ENCODE assay signal across 11 mouse cellular contexts in the genomic region with DNA sequence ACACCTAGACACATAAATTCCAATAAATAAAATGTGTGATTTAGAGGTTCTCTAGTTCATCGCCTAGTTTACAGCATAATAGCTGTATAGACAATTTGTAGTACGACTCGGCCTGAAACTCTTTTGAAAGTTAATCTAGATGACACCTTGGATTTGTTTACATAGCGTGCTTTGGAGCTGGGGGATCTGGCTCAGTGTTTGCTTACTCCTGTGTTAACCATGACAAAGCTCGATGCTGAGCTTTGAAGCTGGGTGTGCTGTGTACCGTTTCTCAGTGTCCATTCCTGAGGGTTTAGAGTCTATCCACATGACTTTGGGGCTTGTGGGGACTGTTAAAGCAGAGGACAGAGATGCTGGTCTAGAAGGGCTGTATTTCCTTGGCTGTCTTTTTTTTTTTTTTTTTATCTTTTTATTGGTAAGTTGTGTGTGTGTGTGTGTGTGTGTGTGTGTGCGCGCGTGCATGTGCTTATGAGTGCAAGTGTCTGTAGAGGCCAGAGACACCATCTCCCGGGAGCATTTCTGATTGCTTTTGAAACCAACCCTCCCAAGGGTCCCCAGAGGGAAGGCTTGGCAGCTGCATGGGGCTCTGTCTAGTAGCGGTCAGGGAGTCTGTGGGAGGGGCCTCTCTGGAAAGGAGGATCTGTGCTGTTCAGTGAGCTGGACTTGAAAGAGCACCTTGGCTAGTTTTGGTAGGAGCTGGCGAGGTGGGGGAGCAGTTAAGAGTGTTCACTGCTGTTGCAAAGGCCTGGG. TPM values are rescaled to one million over a fixed set of nuclear protein-coding genes. Genes with fewer than 3 reads are reported as not detected.
DNase-seq lines count a peak whose midpoint lies in the region; ATAC-seq and TF ChIP-seq lines count a peak whose summit lies in the region.
"Had no signal": no experiment of that assay in that cellular context is flagged by ENCODE, and none has a peak within 500 bp of the region (broad histone marks: within the 10 kb centered on the region; RNA-seq: fewer than 3 reads in every experiment).

No protein-coding gene starts in this region.

- in situ Hi-C loops in CH12.LX (cut with MboI; ENCODE audit: low pct_ligation_motif_present, low pct_unique_long_range_greater_than_20kb, low sequenced_read_pairs), result no loop called here

- no peak overlapping the region for H3K4me2 ChIP-seq in kidney, embryonic 16.5 days (replicated peaks; ENCODE audit: low read depth, low read length)
- H3K4me2 ChIP-seq in CH12.LX (ENCODE audit: insufficient read depth, low read depth, poor library complexity, severe bottlenecking), result peak overlapping the region; percentile 35; the same call in 1 of the 2 replicates
- no peak overlapping the region for H3K4me2 ChIP-seq in forebrain, embryonic 15.5 days (replicated peaks)
- H3K4me2 ChIP-seq: embryonic facial prominence, embryonic 12.5 days had no signal

- H3K79me2 ChIP-seq in CH12.LX (replicated peaks; ENCODE audit: control insufficient read depth, extremely low read depth, insufficient read depth, poor library complexity, severe bottlenecking), result peaks cover 33% of the 10 kb centered on the region

- WGBS in kidney, embryonic 16.5 days, result 57% methylated on average over 12 of the region's 12 CpGs
- 91% methylated on average over 12 of the region's 12 CpGs for WGBS in forebrain, embryonic 15.5 days
- WGBS in cerebellum, adult 2 months, result 79% methylated on average over 12 of the region's 12 CpGs

- H3K9me3 ChIP-seq in kidney, embryonic 16.5 days (ENCODE audit: low read length), result peaks cover 3% of the 10 kb centered on the region; the same call in 1 of the 2 replicates
- H3K9me3 ChIP-seq in CH12.LX (replicated peaks; ENCODE audit: low read length), result no peaks in the 10 kb centered on the region
- H3K9me3 ChIP-seq in forebrain, embryonic 15.5 days, result no peaks in the 10 kb centered on the region
- H3K9me3 ChIP-seq: embryonic facial prominence, embryonic 12.5 days had no signal

- no peak overlapping the region for H3K9ac ChIP-seq in kidney, embryonic 16.5 days (replicated peaks; ENCODE audit: low read length)
- no peak overlapping the region for H3K9ac ChIP-seq in CH12.LX (ENCODE audit: insufficient read depth, low read depth)
- H3K9ac ChIP-seq in forebrain, embryonic 15.5 days (replicated peaks), result no peak overlapping the region
- H3K9ac ChIP-seq: embryonic facial prominence, embryonic 12.5 days; liver, embryonic 14.5 days had no signal

- DNase-seq in kidney, adult 18-20 months, result peak; percentile 28
- DNase-seq in CH12.LX (ENCODE audit: extremely low read depth), result peak; percentile 81
- peak; percentile 25 for DNase-seq in adrenal gland, postnatal 25 days
- peak; percentile 61 for DNase-seq in kidney, postnatal 14 days
- no peak for DNase-seq in cerebellum, adult 2 months
- DNase-seq: right cerebral cortex, postnatal 14 days had no signal

- no peak for TF ChIP-seq RAD21 in CH12.LX (IDR thresholded peaks at IDR 0.05; ENCODE audit: low read depth, low read length)

- TF ChIP-seq EP300 in CH12.LX (IDR thresholded peaks at IDR 0.05; ENCODE audit: low read length), result no peak

- H3K4me3 ChIP-seq in kidney, embryonic 16.5 days (ENCODE audit: low read length), result no peak overlapping the region
- H3K4me3 ChIP-seq in CH12.LX (replicated peaks in 1 of 3; ENCODE audit: low read depth in 2 of 3, low read length in 2 of 3, poor library complexity in 1 of 3), result no peak overlapping the region
- no peak overlapping the region for H3K4me3 ChIP-seq in forebrain, embryonic 15.5 days
- H3K4me3 ChIP-seq in cerebellum, adult 2 months (replicated peaks; ENCODE audit: insufficient read depth, low read depth, low read length), result no peak overlapping the region
- H3K4me3 ChIP-seq: embryonic facial prominence, embryonic 12.5 days had no signal

- no peaks in the 10 kb centered on the region for H3K27me3 ChIP-seq in kidney, embryonic 16.5 days (ENCODE audit: insufficient read depth, low read length)
- H3K27me3 ChIP-seq in CH12.LX (replicated peaks), result no peaks in the 10 kb centered on the region
- H3K27me3 ChIP-seq in forebrain, embryonic 15.5 days, result no peaks in the 10 kb centered on the region
- no peaks in the 10 kb centered on the region for H3K27me3 ChIP-seq in cerebellum, adult 2 months (ENCODE audit: control insufficient read depth, insufficient read depth, low read length)
- H3K27me3 ChIP-seq: embryonic facial prominence, embryonic 12.5 days had no signal

- TF ChIP-seq CTCF in CH12.LX (conservative IDR thresholded peaks at IDR 0.05 in 1 of 2, IDR thresholded peaks at IDR 0.05 in 1 of 2; ENCODE audit: low read depth in 2 of 2, low read length in 2 of 2), result no peak
- no peak for TF ChIP-seq CTCF in cerebellum, adult 2 months (IDR thresholded peaks at IDR 0.05; ENCODE audit: borderline replicate concordance, insufficient read depth, low read depth, low read length)

- no peak for TF ChIP-seq POLR2A in CH12.LX (IDR thresholded peaks at IDR 0.05; ENCODE audit: low read depth, low read length)
- no peak for TF ChIP-seq POLR2A in cerebellum, adult 2 months (IDR thresholded peaks at IDR 0.05; ENCODE audit: borderline replicate concordance, insufficient read depth, low read length)

- peaks cover 21% of the 10 kb centered on the region; the same call in 1 of the 2 replicates for H3K36me3 ChIP-seq in kidney, embryonic 16.5 days (ENCODE audit: insufficient read depth, low read length)
- H3K36me3 ChIP-seq in CH12.LX (replicated peaks in 1 of 2; ENCODE audit: control insufficient read depth in 1 of 2, insufficient read depth in 1 of 2, low read length in 1 of 2), result peaks cover 2 to 27% of the 10 kb centered on the region in 2 experiments
- no peaks in the 10 kb centered on the region for H3K36me3 ChIP-seq in forebrain, embryonic 15.5 days

- no peak for ATAC-seq in kidney, embryonic 16.5 days (ENCODE audit: low FRiP score, low TSS enrichment)
- ATAC-seq in forebrain, embryonic 15.5 days (replicated peaks), result no peak
- ATAC-seq in granulocyte monocyte progenitor cell, adult 5-6 weeks (replicated peaks; ENCODE audit: poor library complexity, severe bottlenecking), result no peak

- peaks cover 27% of the 10 kb centered on the region for H3K4me1 ChIP-seq in kidney, embryonic 16.5 days (ENCODE audit: insufficient read depth, low read length)
- peaks cover 23 to 65% of the 10 kb centered on the region in 2 experiments for H3K4me1 ChIP-seq in CH12.LX (ENCODE audit: control insufficient read depth in 1 of 2, insufficient read depth in 2 of 2)
- H3K4me1 ChIP-seq in forebrain, embryonic 15.5 days, result peaks cover 16% of the 10 kb centered on the region
- peaks cover 7% of the 10 kb centered on the region; the same call in 1 of the 2 replicates for H3K4me1 ChIP-seq in cerebellum, adult 2 months (ENCODE audit: control insufficient read depth, insufficient read depth, low read length)

- no peak overlapping the region for H3K27ac ChIP-seq in kidney, embryonic 16.5 days (ENCODE audit: low read length)
- no peak overlapping the region for H3K27ac ChIP-seq in CH12.LX (ENCODE audit: insufficient read depth, low read depth)
- no peak overlapping the region for H3K27ac ChIP-seq in forebrain, embryonic 15.5 days (replicated peaks)
- H3K27ac ChIP-seq in cerebellum, adult 2 months (ENCODE audit: insufficient read depth, low read length), result no peak overlapping the region
- H3K27ac ChIP-seq: embryonic facial prominence, embryonic 12.5 days; liver, embryonic 14.5 days had no signal

- dilution Hi-C loops in CH12.LX (cut with MboI; ENCODE audit: extremely low pct_ligation_motif_present, extremely low pct_unique_long_range_greater_than_20kb, low sequenced_read_pairs), result no loop called here

TF ChIP-seq in CH12.LX, 34 proteins besides CTCF, POLR2A, EP300 and RAD21:
- TF ChIP-seq MEF2A (IDR thresholded peaks at IDR 0.05; ENCODE audit: borderline replicate concordance, low read depth, low read length) (no peak), ETS1 (conservative IDR thresholded peaks at IDR 0.05; ENCODE audit: low read depth, low read length) (no peak), MAFK (IDR thresholded peaks at IDR 0.05; ENCODE audit: insufficient replicate concordance, low read length) (no peak), CHD1 (IDR thresholded peaks at IDR 0.05; ENCODE audit: low read depth, low read length) (no peak), BHLHE40 (IDR thresholded peaks at IDR 0.05; ENCODE audit: low read depth, low read length) (peak; percentile 59), RCOR1 (conservative IDR thresholded peaks at IDR 0.05; ENCODE audit: low read depth, low read length) (no peak), ZNF384 (IDR thresholded peaks at IDR 0.05; ENCODE audit: low read depth, low read length) (peak; percentile 59)

RNA-seq across cellular contexts. Expression of a gene that starts 6.3 kb away (rescaled TPM):
- 46.6 TPM in 2 replicates for polyA plus RNA-seq in kidney, embryonic 16.5 days (2015; fragmentation: Nextera tagmentation; extraction: Ambion mirVana)
- 11.2 and 13.6 TPM in 2 replicates for total RNA-seq in CH12.LX (2012; rRNA removed)
- 12.9 and 13.0 TPM in 2 replicates for total RNA-seq in CH12.LX (2014; rRNA removed)
- polyA plus RNA-seq in CH12.LX (2012; ENCODE audit: insufficient read length, low read depth), result 17.1 and 21.7 TPM in 2 replicates
- total RNA-seq in adrenal gland, postnatal 25 days (2021), result 70.5 and 80.2 TPM in 2 replicates
- polyA plus RNA-seq in forebrain, embryonic 15.5 days (2015; fragmentation: Nextera tagmentation; extraction: Ambion mirVana), result 43.4 and 45.2 TPM in 2 replicates
- 71.5 and 72.9 TPM in 2 replicates for polyA plus RNA-seq in cerebellum, adult 2 months (2012; rRNA removed)
- 76.3 and 77.3 TPM in 2 replicates for total RNA-seq in granulocyte monocyte progenitor cell, adult 5-6 weeks (2014; fragmentation: Nextera tagmentation)
- total RNA-seq in granulocyte monocyte progenitor cell, adult 5-6 weeks (2017), result 42.0 and 101 TPM in 2 replicates

RNA-seq across cellular contexts. Expression of a gene that starts 16.2 kb away (rescaled TPM):
- polyA plus RNA-seq in kidney, embryonic 16.5 days (2015; fragmentation: Nextera tagmentation; extraction: Ambion mirVana), result 37.8 and 38.4 TPM in 2 replicates
- total RNA-seq in CH12.LX (2012; rRNA removed) (2.8 and 3.2 TPM in 2 replicates), CH12.LX (2014; rRNA removed) (0.82 and 1.2 TPM in 2 replicates)
- polyA plus RNA-seq in CH12.LX (2012; ENCODE audit: insufficient read length, low read depth), result 0.48 and 0.79 TPM in 2 replicates
- 32.4 and 41.1 TPM in 2 replicates for total RNA-seq in adrenal gland, postnatal 25 days (2021)
- 71.8 and 75.5 TPM in 2 replicates for polyA plus RNA-seq in forebrain, embryonic 15.5 days (2015; fragmentation: Nextera tagmentation; extraction: Ambion mirVana)
- 71.4 and 79.7 TPM in 2 replicates for polyA plus RNA-seq in cerebellum, adult 2 months (2012; rRNA removed)
- total RNA-seq in granulocyte monocyte progenitor cell, adult 5-6 weeks (2014; fragmentation: Nextera tagmentation), result 48.3 and 56.7 TPM in 2 replicates
- 73.6 and 82.1 TPM in 2 replicates for total RNA-seq in granulocyte monocyte progenitor cell, adult 5-6 weeks (2017)

Comparison
In these comparisons a context has a peak if more than half of its experiments do, and no peak if none do; other contexts are left out.
1. DNase-seq: peak in kidney, adult 18-20 months (single experiment), CH12.LX (single experiment), adrenal gland, postnatal 25 days (single experiment) and kidney, postnatal 14 days (single experiment); none in cerebellum, adult 2 months (0 of 2).
2. RNA of a gene that starts 16.2 kb away (polyA plus RNA-seq): 71.4 to 79.7 TPM in cerebellum, adult 2 months, 71.8 to 75.5 TPM in forebrain, embryonic 15.5 days and 37.8 to 38.4 TPM in kidney, embryonic 16.5 days; 0.48 to 0.79 TPM in CH12.LX; every median in the first group is over 10 times any median in the second.